Mouse (Mus musculus): ENCODE results near the gene Nlrp3.

Gene Nlrp3

DNA sequence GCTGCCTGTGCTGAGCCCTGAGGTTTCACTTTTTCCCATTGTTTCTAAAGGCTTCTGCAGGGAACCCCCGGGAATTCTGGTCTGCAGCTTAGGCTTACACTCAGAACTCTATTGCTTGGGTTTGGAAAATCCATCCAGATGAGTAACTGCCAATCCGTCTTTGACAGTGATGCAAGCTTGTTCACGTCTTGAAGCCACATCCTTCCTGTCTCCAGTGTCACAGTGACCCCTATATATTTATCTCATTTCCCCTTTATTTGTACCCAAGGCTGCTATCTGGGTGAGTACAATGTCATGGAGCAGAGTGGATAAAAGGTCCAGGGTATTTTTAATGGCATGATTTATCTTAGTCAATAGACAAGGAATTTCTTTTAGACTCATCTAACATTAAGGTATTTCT lies at the start of gene Nlrp3:
Nlrp3 (plus strand) TSS at position 245 of the 400 bp plus-strand sequence.
- no peak for DNase-seq (ENCODE audit: low spot score)

DNA sequence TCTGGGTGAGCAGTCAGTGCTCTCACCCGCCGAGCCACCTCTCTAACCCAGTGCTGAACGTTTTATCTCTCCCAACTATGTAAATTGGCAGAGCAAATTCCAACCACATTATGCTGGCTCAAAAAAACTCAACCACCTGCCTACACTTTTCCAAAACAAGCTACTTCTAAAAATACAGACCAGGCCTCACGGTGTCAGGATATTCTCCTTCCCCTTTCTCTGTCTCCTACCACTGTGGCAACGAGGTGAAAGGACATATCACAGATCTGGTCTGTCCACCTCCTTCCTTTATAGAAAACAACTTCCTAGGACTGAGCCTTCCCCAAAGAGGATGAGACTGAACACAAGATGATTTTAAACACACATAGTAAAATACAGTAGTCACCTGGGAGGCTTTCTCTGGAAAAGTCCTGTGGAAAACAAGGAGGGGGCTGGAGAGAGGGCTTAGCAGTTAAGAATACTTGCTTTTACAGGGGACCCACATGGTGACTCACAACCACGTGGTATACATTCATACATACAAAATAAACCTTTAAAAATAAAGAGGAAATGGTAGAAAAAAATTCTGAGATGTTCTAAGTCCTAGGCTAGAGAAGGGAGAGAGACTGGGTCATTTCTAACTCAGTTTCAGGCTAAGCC lies 44.6 kb upstream of the Nlrp3 start:
- no peak for DNase-seq (ENCODE audit: low spot score)

DNA sequence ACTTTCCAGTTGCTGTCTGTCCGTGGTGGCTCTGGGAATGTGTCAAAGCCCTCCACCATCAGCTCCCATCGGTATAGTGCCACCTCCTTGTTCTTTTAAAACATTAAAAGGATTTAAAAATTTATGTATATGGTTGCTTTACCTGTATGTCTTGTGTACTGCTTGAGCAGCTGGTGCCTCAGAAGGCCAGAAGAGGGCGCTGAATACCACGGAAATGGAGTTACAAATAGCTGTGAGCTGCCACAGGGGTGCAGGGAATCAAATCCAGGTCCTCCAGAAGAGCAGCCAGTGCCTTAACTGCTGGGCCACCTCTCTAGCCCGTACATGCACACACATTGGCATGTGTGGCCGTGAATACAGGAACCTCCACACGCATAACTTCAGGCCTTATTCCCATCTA lies 43.6 kb upstream of the Nlrp3 start:
- no peak for DNase-seq (ENCODE audit: low spot score)

DNA sequence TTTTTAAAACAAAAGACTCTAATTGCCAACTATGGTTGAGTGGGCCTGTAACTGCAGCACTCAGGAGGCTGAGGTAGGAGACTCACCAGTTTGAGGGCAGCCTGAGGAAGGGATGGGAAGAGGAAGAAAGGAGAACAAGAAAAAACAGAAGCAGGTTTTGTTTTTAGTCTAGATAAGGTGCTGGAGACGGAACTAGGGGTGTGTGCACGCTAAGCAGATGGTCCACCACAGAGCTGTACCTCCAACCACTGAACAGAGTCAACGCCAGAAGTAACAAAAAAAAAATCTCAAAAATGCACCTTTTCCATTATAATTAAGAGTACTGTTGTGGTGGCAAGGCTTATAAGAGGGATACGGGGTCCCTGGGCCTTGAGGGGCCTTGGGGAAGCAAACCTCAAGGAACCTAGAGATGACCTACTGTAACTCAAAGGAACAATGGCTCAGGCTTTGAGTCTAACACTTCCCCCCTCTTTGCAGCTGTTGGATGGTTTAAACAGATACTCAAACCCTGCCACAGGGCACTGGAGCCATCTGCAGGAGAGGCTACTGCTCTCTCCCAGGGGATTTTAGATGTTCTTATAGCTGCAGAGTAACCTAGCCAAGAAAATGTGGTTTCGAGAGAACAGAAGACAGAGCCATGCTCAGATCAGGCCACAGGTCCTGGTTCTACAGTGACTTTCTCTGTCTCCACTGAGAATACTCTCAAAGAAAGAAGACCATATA lies 39.2 kb upstream of the Nlrp3 start:
- no peak for DNase-seq (ENCODE audit: low spot score)

DNA sequence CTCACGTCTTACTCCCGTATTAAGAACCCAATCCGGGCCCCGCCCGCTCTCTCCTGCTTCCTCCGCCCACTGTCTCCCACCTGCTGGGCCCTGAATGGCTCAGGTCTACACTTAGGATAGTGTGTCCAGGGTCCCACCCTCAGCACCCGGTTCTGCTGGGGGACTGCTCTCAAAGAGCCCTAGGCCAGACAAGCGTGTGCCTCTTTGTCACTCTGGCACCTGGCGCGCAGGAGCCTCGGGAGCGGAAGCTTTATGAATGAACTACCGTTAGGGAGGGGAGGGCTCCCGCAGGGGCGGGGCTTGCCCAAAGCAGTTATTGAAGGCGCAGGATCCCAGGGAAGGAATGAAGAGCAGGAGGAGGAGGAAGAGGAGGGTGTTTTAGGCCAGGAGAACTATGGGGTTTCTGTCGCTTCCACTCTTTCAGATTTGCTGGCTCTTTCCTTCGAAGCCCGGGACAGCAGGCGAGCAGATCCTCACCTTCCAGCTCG lies 36.0 kb upstream of the Nlrp3 start:
- DNase-seq (ENCODE audit: low spot score): peak; percentile 14

DNA sequence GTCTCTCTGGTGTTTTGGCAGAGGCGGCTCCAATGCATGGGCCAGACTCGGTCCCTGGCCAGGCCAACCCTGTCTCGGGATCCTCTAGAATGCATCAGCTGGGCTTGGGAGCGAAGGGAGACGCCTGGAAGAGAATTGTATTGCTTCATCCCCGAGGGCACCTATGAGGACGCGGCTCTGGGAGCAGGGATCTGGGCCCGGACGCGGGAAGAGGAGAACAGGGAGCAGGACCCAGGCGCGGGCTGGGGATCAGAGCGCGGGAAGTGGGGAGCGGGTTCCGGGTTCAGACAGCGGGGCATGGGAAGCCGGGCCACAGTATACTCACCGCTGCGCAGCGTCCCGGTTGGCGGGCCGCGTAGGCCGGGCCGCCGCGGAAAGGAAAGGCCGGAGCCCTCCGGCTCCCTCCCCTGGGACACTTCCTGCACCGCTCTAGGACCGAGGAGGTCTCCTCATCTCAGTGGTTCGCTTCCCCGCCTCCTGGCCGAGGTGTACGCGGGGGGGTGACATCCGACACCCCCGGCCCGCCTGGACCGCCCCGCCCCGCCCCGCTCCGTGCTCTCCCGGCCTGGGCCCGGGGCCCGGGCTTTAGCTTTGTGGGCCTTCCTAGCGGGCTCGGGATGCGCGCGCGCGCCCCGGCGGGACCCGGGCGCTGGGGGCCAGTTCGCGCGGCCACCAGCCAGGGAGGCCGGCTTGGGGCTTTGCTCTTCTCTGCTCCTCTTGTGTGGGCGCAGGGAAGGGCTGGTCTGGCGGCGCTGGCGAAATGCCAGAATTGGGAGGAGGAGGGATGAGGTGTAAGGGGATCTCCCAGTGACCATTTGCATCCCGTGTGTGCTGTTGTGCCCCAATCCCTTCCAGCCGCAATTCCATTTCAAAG lies 35.3 kb upstream of the Nlrp3 start:
- peak; percentile 52 for DNase-seq (ENCODE audit: low spot score)

DNA sequence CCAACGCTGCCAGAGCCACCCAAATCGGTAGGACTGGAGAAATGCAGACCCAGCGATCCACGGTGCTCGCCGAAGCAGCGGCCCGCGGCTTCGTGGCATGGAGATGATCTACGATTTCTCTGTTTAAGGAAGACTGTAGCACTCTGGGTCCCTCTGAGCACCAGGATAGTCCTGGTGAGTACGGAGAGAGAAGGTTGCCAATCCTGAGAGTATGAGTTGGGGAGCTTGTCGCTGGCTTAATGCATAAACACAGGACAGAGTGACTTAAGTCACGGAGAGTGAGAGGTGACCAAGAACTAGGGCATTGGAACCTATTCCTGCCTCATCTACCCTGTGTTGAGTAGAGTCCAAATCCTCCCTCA lies 34.7 kb upstream of the Nlrp3 start:
- DNase-seq (ENCODE audit: low spot score): no peak

DNA sequence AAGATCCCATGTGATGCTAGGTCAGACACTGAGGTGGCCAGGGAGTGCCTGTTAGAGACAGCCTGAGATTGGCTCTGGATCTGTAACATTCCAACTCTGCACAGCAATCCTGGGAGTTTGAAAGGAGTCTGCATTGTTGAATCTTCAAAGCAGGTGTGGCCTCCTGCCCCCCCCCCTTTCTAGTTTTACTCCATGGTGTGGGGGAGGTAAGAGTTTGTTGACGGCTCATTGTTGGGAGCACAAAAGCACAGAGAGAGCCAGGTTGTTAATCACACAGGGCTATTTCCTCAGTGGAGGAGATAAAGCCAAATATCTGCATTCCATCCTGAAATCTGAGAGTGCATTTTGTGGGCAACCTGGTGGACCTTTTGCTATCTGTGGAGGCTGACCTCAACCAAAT lies 29.8 kb upstream of the Nlrp3 start:
- DNase-seq (ENCODE audit: low spot score): no peak

DNA sequence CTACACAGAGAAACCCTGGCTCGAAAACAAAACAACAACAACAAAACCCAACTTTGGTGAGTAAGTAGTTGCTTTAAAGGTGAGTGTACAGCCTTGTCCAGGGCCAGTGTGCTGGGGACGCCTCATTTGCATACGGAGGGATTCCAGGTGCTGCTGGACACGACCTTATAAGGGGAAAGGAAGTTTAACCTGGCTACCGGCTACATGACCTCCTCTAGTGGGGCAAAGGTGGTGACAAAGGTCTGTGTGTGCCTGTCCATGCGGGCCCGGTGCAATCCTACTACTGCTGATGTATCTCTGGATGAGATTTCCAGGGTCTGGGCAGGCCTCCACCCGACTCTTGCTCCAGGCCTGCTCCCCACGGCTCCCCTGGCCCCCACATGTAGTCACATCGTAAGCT lies 28.6 kb upstream of the Nlrp3 start:
- no peak for DNase-seq (ENCODE audit: low spot score)

DNA sequence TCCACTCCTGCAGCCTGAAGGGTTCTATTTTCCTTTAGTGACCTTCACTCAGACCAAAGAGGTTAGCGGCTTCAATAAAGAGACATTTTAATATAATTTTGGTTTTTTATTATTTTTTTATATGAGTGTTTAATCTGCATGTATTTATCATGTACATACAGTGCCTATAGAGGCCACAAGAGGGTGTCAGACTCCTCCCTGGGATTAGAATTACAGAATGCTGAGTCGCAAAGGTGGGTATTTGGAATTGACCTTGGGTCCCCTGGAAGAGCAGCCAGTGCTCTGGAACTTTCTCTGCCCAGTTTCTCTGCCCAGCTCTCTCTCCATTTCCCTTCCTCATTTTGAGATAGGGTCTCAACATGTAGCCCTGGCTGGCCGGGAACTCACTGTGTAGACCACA lies 27.8 kb upstream of the Nlrp3 start:
- DNase-seq (ENCODE audit: low spot score): no peak

DNA sequence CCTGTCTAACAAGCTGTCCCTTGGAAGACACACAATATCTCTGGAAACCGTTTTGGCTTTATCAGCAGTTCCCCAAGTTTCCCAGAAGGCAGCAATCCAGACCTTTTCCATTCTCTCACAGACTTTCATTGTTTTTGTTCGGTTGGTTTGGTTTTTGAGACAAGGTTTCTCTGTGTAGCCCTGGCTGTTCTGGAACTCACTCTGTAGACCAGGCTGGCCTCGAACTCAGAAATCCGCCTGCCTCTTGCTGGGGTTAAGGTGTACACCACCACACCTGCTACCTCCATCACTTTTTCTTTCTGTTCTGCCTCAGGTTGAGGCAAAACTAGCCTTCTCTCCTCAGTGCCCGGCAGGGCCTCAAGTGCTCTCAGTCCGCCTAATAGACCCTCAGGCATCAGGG lies 27.0 kb upstream of the Nlrp3 start:
- no peak for DNase-seq (ENCODE audit: low spot score)

DNA sequence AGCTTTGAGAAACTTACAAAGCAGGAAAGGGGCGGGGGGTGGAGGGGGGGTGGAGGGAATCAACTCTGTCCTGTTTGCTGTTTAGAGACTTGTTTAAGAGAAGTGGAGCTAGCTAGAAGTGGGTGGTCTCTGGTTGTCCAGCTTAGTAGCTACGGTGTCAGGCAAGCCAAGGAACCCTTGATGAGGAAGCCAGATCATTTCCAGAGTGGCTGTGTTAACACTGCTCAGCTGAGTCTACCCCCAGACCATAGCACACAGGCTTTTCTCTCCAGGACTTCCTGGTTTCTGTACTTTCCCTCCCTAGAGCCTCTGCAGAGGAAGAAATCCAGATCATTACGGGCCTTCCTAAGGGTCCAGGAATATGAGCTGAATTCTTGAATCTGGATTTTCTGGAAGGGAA lies 26.6 kb upstream of the Nlrp3 start:
- no peak for DNase-seq (ENCODE audit: low spot score)

DNA sequence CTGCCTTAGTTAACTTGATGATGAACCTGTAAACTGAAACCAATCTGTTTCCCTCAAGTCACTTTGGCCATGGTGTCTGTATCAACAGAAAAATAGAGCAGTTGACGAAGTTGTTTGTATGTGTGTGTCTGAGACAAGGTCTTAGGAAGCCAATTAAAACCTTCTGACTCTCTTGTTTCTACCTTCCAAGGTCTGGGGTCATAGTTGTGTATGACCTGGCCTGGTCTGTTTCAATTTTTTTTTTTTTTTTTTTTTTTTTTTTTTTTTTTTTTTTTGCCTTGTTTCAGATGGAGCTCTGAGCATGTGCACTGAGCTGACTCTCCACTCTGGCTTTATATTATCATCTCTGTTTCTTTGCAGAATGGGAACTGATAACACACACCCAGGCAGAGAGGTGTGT lies 23.9 kb upstream of the Nlrp3 start:
- no peak for DNase-seq (ENCODE audit: low spot score)

DNA sequence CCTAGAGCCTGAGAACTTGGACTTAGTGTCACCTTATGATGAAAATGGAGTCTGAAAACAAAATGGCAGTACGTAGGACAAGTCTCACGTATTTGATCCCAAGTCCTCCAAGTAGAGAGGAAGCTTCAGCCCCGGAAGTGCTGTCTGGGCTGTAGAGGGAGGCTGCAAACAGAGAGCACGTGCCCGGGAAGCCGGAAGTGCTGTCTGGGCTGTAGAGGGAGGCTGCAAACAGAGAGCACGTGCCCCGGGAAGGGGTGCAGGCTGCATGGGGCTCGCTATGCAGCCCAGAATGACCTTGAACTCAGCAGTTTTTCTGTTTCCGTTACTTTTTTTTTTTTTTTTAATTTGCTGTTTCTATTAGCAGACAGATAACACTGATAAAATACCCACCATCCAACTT lies 23.1 kb upstream of the Nlrp3 start:
- DNase-seq (ENCODE audit: low spot score): no peak

DNA sequence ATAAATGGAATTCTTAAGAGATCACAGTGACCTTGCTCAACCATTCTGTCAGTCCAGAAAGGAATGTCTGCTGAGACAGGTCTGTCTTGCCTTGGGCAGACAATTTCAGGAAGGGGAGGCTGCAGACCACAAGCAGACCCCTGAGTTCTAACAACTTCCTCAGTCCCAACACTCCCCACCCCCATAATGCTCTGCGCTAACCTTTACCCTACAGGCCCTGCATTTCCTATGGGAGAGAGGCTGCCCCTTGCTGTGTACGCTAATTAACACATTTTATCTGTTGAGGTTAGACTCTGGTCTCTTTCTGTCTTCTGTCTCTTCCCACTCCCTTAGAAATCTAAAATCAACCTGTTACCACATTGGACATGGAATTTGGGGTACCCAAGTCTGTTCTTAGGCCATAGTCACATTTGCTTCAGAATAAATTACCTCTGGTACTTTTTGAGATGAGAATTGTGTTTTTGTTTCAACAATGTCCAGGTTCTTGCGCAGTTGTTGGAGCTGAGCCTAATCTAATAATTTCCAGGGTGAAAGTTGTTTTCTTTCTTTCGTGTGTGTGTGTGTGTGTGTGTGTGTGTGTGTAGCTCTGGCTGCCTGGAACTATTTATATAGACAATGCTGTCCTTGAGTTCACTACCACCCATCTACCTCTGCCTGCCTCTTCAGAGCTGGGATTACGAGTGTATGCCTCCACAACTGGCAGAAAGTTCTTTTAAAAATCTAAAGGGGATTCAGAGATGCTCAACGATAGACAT lies 21.4 kb upstream of the Nlrp3 start:
- DNase-seq (ENCODE audit: low spot score): no peak

DNA sequence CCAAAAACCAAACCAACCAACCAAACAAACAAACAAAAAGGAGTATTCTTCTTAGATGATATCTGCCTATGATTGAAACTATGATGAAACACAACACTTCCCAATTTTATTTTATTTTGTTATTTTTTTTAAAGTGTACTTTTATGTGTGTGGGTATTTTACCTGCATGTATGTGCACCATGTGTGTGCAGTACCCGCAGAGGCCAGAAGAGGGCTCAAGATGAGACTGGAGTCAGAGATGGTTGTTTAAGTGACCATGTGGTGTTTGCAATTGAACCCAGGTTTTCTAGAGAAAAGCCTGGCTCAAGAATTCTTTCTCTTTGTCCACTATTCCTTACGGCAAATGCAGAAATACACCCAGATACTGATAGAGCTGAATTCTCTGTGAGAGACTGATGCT lies 17.2 kb upstream of the Nlrp3 start:
- DNase-seq (ENCODE audit: low spot score): no peak

DNA sequence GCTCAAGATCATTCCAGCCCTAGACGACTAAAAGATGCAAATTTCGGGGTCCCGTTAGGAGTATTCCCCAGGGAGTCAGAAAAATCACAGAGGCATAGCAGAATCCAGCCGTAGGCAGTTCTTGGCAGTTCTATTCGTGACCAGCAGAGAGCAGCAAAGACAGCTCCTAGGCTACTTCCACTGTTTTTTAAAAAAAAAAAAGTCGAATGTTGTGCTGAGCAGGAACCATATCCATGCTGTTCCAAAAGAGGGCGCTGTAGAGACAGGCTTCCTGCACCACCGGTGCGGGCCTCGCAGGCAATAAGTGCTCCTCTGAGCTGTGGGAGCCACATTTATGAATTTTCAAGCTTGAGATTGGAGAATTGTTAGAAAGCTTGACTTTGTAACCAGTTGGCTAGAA lies 16.1 kb upstream of the Nlrp3 start:
- DNase-seq (ENCODE audit: low spot score): peak; percentile 22

DNA sequence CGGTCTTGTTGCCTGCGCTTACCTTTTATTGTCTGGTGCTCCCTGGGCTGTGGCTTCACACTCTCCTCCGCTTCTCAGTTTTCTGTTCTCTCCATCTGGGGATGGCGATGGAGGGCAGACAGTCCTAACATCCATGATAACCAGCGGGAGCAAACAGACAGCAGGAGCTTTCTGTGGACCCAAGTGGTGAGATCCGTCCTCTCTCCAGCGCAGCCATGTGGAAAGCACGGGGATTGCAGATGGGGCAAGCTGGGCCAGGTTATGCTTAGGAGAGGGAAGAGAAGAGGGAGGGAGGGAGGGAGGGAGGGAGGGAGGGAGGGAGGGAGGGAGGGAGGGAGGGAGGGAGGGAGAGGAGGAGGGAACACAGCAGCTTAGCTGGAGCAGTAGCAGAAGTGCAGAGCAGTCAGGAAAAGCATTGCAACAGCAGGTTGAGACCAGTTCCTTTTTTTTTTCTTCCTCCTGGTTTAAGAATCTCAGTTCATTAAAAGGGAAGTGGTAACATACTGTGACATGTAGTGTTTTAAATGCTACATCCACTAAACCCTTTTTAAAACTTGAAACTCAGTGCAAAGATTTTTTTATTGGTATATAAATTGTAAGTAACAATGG lies 14.8 kb upstream of the Nlrp3 start, which contains the start of gene Zkscan17:
Zkscan17 (minus strand) TSS at position 280 of the 609 bp plus-strand sequence.
- DNase-seq (ENCODE audit: low spot score): no peak

DNA sequence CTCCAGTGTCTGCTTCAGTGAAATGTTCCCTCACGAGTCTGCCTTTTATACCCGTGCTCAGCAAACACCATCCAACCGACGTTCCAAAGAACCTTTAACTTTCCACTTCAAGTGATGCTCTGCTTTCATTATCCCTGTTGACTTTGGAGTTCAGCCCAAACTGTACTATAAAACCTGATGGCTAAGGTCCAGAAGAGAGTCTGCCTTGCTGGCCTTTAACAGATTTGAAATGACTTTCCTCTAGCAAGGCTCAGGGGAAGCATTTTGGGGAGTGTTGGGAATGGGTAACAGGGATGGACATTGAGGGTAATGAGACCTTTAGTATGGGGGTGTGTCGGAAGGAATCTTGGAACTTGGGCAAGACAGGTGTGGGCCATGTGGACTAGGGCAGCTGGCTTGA lies 11.1 kb upstream of the Nlrp3 start:
- no peak for DNase-seq (ENCODE audit: low spot score)

DNA sequence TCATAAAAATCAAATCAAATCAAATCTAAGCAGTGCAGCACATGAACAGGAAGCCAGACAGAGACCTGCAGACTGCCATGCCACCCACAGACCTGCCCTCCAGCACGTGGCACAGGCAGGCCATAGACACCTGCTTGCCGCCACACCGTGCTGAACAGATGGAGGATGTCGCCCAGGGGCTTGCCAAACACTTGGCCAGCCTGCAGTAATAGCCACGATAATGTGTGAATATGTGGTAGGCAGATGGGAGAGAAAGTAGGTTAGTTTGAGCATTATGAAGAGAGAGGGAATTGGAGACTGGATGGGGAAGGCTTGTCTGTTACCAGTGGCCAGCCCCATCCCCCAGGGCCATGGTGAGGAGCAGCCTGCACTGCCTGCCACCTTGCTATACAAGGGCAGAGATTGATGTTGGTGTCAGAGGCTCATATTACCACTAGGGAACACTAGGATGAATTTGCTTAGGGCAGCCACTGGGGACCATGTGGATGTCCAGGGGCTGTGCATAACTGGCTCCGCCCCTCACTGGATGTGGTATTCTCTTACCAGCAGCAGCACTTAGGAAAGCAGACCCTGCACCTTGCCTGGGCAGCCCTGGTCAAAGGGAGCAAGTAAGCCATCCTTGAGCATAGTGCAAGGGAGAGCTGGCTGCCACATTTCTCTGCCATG lies 10.4 kb upstream of the Nlrp3 start:
- no peak for DNase-seq (ENCODE audit: low spot score)

DNA sequence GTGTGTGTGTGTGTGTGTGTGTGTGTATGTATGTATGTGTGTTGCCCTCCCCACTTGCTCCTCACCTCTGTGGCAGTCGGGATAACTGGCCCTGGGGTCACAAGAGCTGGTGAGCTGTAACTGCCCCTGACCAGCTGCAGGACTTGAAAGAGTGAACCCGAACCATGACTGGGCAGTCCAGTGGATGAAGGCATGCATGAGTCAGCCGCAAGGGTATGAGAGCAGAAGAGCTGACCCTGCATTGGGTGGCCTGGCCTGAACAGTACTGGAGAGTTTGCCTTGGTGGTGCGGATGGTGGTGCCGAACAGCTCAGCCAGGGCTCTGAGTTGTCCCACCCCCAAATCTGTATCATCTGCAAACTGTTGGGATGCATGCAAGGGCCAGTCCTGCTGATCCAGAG lies 9.8 kb upstream of the Nlrp3 start:
- no peak for DNase-seq (ENCODE audit: low spot score)
